Mouse (Mus musculus): ENCODE data around the gene S1pr5. TPM values are rescaled to one million over a fixed set of nuclear protein-coding genes. Genes with fewer than 3 reads are reported as not detected.
A peak's percentile ranks its signal among the peaks of the same experiment; 100 is the strongest.
"Not testable (repeated sequence)": the region's sequence is repeated elsewhere in the genome, so short reads cannot be mapped to it uniquely, and the experiment has no call there.

The S1pr5 gene
- polyA plus RNA-seq, 1 experiment from 2014 or later = 6.2 TPM

DNA sequence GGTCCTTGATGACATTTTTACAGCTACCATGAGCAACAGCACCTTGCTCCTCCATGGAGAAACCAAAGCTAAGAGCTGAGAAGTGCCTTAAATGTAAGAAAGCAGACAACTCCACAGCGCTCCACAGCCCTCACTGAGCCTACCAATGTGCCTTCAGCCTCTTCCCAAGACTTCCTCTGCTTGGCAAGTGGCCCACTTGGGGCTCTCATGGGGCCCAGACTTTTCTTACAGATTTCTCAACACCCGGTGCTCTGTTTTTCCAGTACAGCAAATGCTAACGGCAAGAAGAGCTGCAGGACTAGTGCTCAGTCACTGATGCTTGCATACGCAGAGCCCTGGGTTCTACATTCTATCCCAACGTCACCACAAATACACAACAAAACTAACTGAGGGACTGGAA is 29.5 kb upstream of the S1pr5 start:
- Histone ChIP-seq H3K27me3 (no peaks in the 10 kb centered on the region), H3K4me1 (no peaks in the 10 kb centered on the region), H3K9ac (no peak overlapping the region), H3K4me3 (no peak overlapping the region), H3K36me3 (peaks cover 89% of the 10 kb centered on the region), H3K27ac (no peak overlapping the region), H3K4me2 (no peak overlapping the region), H3K9me3 (no peaks in the 10 kb centered on the region)
- ATAC-seq (ENCODE audit: insufficient number of reproducible peaks, low FRiP score, low TSS enrichment, low read depth) = no peak
- 91% methylated on average over 5 of the region's 5 CpGs for WGBS

DNA sequence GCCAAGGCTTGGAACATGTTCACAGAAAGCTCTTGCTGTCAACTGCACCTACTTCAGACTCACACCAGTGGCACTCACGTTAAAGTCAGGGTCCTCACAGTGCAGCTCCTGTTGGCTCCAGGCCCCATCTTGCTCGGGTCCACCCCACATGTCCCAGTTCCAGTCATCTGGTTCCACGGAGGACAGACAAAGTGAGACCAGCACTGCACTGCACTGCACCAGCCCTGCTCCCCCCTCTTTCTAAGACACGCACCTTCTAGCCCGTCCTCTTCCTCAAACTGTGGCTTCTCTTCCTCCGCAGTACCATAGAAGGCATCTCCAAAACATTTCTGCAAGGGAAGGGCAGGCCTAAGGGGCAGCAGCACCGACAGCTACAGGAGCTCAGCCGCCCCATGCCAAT is 28.1 kb upstream of the S1pr5 start:
- no peak overlapping the region for H3K27ac ChIP-seq
- H3K27me3 ChIP-seq = no peaks in the 10 kb centered on the region
- no peak overlapping the region for H3K9ac ChIP-seq
- H3K4me3 ChIP-seq = no peak overlapping the region
- peaks cover 94% of the 10 kb centered on the region for H3K36me3 ChIP-seq
- no peak overlapping the region for H3K4me2 ChIP-seq
- H3K9me3 ChIP-seq = no peaks in the 10 kb centered on the region
- H3K4me1 ChIP-seq = no peaks in the 10 kb centered on the region
- 88% methylated on average over 8 of the region's 8 CpGs for WGBS
- no peak for ATAC-seq (ENCODE audit: insufficient number of reproducible peaks, low FRiP score, low TSS enrichment, low read depth)

DNA sequence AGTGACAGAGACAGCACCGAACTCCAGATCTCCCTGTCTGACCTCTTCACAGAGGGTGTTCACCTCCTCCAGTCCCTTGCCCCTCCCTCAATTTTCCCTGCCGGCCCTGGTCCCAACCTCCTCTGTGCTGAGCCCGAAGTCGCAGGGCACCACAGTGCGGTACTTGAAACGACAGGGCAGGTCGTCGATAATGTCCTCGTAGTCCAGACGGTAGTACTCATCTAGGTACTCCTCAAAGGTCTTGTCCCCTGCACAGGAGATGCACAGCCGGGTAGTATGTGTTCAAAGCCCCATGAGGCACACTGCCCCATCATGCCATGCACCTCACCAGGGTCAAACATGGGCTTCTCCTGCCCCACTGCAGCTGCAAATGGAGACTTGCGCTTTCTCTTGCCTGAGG is 27.5 kb upstream of the S1pr5 start:
- H3K4me1 ChIP-seq = no peaks in the 10 kb centered on the region
- no peak overlapping the region for H3K4me2 ChIP-seq
- no peak for ATAC-seq (ENCODE audit: insufficient number of reproducible peaks, low FRiP score, low TSS enrichment, low read depth)
- no peak overlapping the region for H3K9ac ChIP-seq
- peaks cover 94% of the 10 kb centered on the region for H3K36me3 ChIP-seq
- H3K27ac ChIP-seq = no peak overlapping the region
- no peaks in the 10 kb centered on the region for H3K9me3 ChIP-seq
- H3K4me3 ChIP-seq = no peak overlapping the region
- no peaks in the 10 kb centered on the region for H3K27me3 ChIP-seq
- 87% methylated on average over 12 of the region's 12 CpGs for WGBS

DNA sequence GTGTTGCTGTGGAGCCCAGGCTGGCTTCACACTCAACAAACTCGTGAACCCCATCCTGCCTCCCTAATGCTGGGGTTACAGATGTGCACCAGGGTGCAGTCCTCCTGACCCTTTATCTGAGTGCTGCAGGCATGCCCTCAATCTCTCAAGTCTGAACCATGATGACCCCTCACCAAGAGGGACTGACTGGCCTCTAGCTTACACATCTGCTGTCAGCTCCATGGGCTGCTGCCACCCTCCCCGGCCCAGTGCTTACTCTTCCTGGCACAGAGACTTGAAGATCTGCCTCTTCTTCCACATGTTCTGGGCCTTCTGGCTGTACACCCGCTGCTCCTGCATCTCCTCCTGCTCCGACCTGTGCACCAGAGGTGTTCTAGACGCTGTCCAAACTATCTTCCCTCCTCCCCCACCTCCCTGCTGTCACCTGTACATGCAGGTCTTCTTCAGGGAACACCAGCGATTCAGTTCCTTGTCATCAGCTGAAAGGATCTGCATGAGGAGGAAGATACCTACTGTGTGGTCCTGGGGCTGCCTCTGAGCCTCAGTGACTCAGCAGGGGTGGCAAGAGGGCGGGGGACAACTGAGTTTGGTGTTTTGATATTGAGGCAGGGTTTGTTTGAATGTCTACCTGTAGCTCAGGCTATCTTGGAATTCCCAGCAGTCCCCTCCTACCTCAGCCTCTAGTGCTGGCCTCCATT is 26.9 kb upstream of the S1pr5 start:
- Histone ChIP-seq H3K9me3 (no peaks in the 10 kb centered on the region), H3K36me3 (peaks cover 96% of the 10 kb centered on the region), H3K9ac (no peak overlapping the region), H3K27me3 (no peaks in the 10 kb centered on the region), H3K4me1 (no peaks in the 10 kb centered on the region), H3K4me3 (no peak overlapping the region), H3K4me2 (no peak overlapping the region), H3K27ac (no peak overlapping the region)
- no peak for ATAC-seq (ENCODE audit: insufficient number of reproducible peaks, low FRiP score, low TSS enrichment, low read depth)
- 80% methylated on average over 7 of the region's 7 CpGs for WGBS

DNA sequence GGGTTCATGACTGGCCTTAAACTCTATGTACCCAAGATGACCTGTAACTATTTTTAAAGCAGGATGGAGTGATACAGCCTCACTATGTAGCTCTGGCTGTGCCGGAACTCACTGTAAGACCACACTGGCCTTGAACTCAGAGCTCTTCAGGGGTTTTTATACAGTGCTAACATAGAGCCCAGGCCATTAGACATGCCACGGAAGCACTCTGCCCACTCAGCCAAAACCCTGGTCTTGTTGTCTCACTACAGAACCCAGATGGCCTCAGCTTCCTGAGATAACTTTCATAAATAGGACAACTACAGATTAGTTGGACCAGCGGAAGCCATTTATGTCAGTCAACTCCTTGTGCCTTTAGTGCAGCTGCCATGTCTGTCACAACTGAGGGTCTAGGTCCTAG is 26.1 kb upstream of the S1pr5 start:
- Histone ChIP-seq H3K9ac (no peak overlapping the region), H3K4me2 (no peak overlapping the region), H3K4me3 (no peak overlapping the region), H3K36me3 (peaks cover 93% of the 10 kb centered on the region), H3K27ac (no peak overlapping the region), H3K27me3 (no peaks in the 10 kb centered on the region), H3K9me3 (no peaks in the 10 kb centered on the region), H3K4me1 (no peaks in the 10 kb centered on the region)
- no peak for ATAC-seq (ENCODE audit: insufficient number of reproducible peaks, low FRiP score, low TSS enrichment, low read depth)
- WGBS = 90% methylated on average over 3 of the region's 3 CpGs

DNA sequence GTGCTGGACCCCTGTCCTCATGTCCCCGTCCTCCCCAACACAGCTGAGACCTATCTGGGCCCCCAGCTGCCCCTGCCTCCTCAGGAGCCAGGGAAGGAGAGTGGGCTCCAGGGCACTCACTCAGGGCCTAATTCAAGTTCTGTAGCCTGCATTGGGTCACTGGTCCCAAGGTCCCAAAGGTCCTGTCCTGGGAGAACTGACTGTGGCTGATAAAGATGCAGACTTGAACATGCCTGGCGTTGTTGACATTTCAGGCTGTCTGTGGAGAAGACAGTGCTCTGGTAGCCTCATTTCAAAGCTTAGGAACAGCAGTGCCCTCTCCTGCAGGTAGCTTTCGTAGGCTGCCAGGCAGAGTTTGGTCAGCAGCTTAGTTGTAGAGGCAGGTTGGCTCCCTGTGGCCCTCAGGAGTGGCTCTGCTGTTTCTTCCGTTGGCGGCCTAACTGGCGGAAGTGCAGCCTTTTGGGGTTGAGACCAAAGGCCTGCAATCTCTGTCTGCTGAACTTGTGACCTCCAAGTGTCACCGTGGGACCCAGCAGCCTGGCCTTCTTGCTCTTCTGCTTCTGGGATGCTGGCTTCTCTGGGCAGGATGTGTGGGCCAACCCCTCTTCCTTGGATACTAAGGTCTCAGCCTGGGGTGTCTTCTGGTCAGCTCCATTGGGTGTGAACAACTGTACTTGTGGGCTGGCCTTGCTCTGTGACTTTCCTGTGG is 25.4 kb upstream of the S1pr5 start:
- Histone ChIP-seq H3K4me3 (no peak overlapping the region), H3K27ac (no peak overlapping the region), H3K27me3 (no peaks in the 10 kb centered on the region), H3K9me3 (no peaks in the 10 kb centered on the region), H3K4me2 (no peak overlapping the region), H3K36me3 (peaks cover 93% of the 10 kb centered on the region), H3K9ac (no peak overlapping the region), H3K4me1 (no peaks in the 10 kb centered on the region)
- 82% methylated on average over 7 of the region's 7 CpGs for WGBS
- no peak for ATAC-seq (ENCODE audit: insufficient number of reproducible peaks, low FRiP score, low TSS enrichment, low read depth)

DNA sequence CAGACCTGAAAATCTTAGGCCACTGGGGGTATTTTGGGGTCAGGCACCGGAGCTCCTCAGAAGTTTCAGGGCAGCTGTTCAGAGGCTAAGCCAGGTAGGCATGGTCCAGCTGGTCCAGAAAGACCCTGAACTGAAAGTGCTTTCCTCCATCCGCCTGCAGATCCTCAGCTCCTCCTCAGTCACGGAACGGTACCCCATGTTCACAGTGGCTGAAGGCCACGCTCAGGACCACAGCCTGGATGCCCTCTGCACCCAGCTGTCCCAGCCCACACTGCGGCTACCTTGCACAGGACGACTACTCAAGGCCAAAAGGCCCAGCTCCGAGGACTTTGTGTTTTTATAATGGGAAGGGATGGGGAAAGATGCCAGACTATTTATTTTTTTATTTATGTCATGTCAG is 24.9 kb upstream of the S1pr5 start:
- no peaks in the 10 kb centered on the region for H3K4me1 ChIP-seq
- 85% methylated on average over 8 of the region's 8 CpGs for WGBS
- H3K4me3 ChIP-seq = no peak overlapping the region
- ATAC-seq (ENCODE audit: insufficient number of reproducible peaks, low FRiP score, low TSS enrichment, low read depth) = no peak
- H3K9me3 ChIP-seq = no peaks in the 10 kb centered on the region
- no peak overlapping the region for H3K4me2 ChIP-seq
- peaks cover 97% of the 10 kb centered on the region for H3K36me3 ChIP-seq
- H3K27ac ChIP-seq = no peak overlapping the region
- no peak overlapping the region for H3K9ac ChIP-seq
- no peaks in the 10 kb centered on the region for H3K27me3 ChIP-seq

DNA sequence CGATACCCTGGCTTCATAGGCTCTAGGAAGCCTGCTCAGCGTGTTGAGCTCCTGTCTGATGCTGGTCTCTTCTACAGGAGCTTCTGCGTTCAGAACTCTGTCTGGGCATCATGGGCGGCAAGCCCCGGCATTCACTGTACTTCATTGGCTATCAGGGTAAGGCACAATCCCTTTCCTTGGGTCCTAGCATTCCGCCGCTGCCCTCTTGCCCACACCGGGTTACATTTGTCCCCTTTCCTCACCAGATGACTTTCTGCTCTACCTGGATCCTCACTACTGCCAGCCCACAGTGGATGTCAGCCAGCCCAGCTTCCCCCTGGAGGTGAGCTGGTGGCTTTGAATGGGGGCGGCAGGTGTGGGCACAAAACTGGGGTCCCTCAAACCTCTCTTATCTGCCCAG is 24.1 kb upstream of the S1pr5 start:
- H3K27ac ChIP-seq = no peak overlapping the region
- H3K4me2 ChIP-seq = no peak overlapping the region
- no peak for ATAC-seq (ENCODE audit: insufficient number of reproducible peaks, low FRiP score, low TSS enrichment, low read depth)
- H3K4me1 ChIP-seq = no peaks in the 10 kb centered on the region
- no peak overlapping the region for H3K4me3 ChIP-seq
- H3K9ac ChIP-seq = no peak overlapping the region
- no peaks in the 10 kb centered on the region for H3K9me3 ChIP-seq
- peaks cover 95% of the 10 kb centered on the region for H3K36me3 ChIP-seq
- 90% methylated on average over 9 of the region's 9 CpGs for WGBS
- H3K27me3 ChIP-seq = no peaks in the 10 kb centered on the region

DNA sequence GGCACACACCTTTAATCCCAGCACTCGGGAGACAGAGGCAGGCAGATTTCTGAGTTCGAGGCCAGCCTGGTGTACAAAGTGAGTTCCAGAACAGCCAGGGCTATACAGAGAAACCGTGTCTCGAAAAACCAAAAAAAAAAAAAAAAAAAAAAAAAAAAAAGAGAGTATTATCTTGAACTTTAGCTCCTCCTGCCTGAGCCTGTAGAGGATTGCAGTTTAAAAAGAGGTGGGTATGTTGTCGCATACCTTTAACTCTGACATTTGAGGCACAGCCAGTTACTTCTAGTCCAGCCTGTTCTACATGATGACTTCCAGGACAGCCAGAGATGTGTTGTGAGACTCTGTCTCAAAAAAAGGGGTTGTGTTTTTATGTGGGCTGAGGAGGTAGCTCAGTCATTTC is 21.3 kb upstream of the S1pr5 start:
- not testable (repeated sequence) for H3K27me3 ChIP-seq; H3K4me3 ChIP-seq; H3K9me3 ChIP-seq; H3K27ac ChIP-seq; H3K9ac ChIP-seq; ATAC-seq (ENCODE audit: insufficient number of reproducible peaks, low FRiP score, low TSS enrichment, low read depth); H3K4me2 ChIP-seq
- Histone ChIP-seq H3K4me1 (peaks cover 20% of the 10 kb centered on the region), H3K36me3 (peaks cover 74% of the 10 kb centered on the region)
- 68% methylated on average over 5 of the region's 5 CpGs for WGBS

DNA sequence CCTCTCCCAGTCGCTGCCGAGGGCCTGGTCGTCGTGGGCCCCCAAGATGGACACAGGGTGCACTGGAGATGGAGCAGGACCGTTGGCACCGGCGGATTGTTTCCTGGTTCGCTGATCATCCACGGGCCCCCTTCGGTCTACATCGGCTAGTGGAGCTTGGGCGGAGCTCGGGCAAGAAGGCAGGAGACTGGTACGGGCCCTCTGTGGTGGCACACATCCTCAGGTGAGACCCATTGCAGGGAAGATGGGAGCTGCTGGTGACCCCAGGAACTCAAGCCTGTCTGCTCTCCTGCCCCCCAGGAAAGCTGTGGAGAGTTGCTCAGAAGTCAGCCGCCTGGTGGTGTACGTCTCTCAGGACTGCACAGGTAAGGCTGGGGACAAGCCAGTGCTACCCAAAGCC is 20.1 kb upstream of the S1pr5 start:
- no peaks in the 10 kb centered on the region for H3K27me3 ChIP-seq
- H3K9ac ChIP-seq = no peak overlapping the region
- no peak overlapping the region for H3K4me3 ChIP-seq
- H3K27ac ChIP-seq = no peak overlapping the region
- H3K9me3 ChIP-seq = no peaks in the 10 kb centered on the region
- no peak overlapping the region for H3K4me2 ChIP-seq
- H3K36me3 ChIP-seq = peaks cover 61% of the 10 kb centered on the region
- no peak for ATAC-seq (ENCODE audit: insufficient number of reproducible peaks, low FRiP score, low TSS enrichment, low read depth)
- 90% methylated on average over 16 of the region's 16 CpGs for WGBS
- H3K4me1 ChIP-seq = peaks cover 25% of the 10 kb centered on the region

DNA sequence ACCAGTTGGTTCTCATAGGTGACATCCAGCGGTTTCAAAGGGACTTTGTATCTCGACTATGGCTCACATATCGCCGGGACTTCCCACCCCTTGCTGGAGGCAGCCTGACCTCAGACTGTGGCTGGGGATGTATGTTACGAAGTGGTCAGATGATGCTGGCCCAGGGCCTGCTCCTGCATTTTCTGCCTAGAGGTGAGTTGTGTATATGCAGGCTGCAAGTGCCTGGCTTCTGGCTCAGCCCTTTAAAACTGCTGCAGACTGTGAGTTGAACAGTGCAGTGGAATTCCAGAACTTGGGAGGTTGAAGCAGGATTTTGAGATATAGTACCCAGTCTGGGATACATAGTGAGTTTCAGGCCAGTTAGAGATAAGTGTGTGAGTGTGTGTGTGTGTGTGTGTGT is 18.6 kb upstream of the S1pr5 start:
- no peak overlapping the region for H3K27ac ChIP-seq
- H3K4me3 ChIP-seq = no peak overlapping the region
- no peak for ATAC-seq (ENCODE audit: insufficient number of reproducible peaks, low FRiP score, low TSS enrichment, low read depth)
- H3K9me3 ChIP-seq = no peaks in the 10 kb centered on the region
- H3K36me3 ChIP-seq = peaks cover 47% of the 10 kb centered on the region
- no peaks in the 10 kb centered on the region for H3K27me3 ChIP-seq
- WGBS = 90% methylated on average over 5 of the region's 5 CpGs
- H3K9ac ChIP-seq = no peak overlapping the region
- H3K4me1 ChIP-seq = peaks cover 25% of the 10 kb centered on the region
- no peak overlapping the region for H3K4me2 ChIP-seq

DNA sequence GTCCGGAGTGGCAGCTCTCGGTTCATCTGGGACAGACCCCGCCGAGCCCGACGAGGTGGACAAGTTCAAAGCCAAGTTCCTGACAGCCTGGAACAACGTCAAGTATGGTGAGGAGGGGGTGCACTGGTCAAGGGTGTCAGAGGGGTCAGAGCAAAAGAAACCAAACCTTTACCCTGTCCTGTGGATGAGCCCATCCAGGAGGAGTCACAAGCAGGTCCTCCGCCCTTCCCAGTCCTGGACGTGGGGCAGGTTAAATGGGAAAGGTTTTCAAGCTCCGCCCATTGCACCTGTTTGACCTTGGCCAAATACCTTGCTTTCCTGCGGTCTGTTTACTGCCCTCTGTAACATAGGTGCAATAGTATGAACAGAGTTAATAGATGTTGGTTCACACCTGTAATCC is 17.4 kb upstream of the S1pr5 start:
- no peak for ATAC-seq (ENCODE audit: insufficient number of reproducible peaks, low FRiP score, low TSS enrichment, low read depth)
- Histone ChIP-seq H3K27ac (peak overlapping the region; percentile 90), H3K9ac (peak overlapping the region; percentile 82), H3K36me3 (peaks cover 34% of the 10 kb centered on the region), H3K4me1 (peaks cover 25% of the 10 kb centered on the region), H3K9me3 (no peaks in the 10 kb centered on the region), H3K4me2 (peak overlapping the region; percentile 81), H3K4me3 (peak overlapping the region; percentile 95), H3K27me3 (no peaks in the 10 kb centered on the region)
- WGBS = 5% methylated on average over 11 of the region's 11 CpGs
